Mouse (Mus musculus) megakaryocyte, embryonic 14.5 days (primary cell): Measurements from ENCODE around the gene Atp8b5.

Experiments used
- FLI1 ChIP-seq: IDR thresholded peaks from 2 replicates; pipeline ENCODE4 v1.6.1; 2012; ENCODE audit warnings: low read length, inconsistent platforms, mixed read lengths
- GATA1 ChIP-seq: IDR thresholded peaks from 3 replicates; pipeline ENCODE4 v1.6.1; 2012; ENCODE audit warnings: mixed read lengths, low read length, inconsistent platforms, borderline replicate concordance

- TF ChIP-seq GATA1, result no peak
- TF ChIP-seq FLI1, result no peak
Measured at GRCm38 (mm10) chr4:43240716-43241115, 26.2 kb upstream of the Atp8b5 start.
